8 mouse cellular contexts compared by ENCODE assay signal in the genomic region with DNA sequence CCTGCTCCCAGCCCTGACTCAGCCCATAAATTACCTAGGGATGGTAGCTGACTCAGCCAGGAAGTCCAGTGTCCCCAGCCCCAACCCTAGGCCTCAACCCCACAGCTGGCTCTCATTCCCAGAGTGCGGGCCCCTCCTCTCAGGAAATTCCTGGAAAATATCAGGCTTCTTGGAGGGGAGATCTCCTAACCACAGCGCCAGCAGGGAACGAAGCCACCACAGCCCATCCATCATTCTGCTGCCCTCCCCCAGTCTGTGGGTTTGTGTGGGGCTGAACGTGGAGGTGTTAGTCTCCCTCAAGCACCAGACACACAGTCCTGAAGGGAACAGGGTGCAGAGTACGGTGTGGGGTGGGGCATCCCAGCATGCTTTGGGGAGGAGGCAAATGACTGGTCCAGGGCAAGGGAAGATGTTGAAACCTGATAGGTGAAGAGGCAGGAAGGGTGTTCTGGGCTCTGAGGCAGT.
DNase-seq lines count a peak whose midpoint lies in the region; ATAC-seq and TF ChIP-seq lines count a peak whose summit lies in the region.

No protein-coding gene starts in this region.

- ATAC-seq in hindbrain, embryonic 15.5 days (ENCODE audit: low FRiP score, low read depth), result peak; percentile 30; the same call in 1 of the 2 replicates
- peak; percentile 43 for ATAC-seq in liver, embryonic 12.5 days
- no peak for ATAC-seq in midbrain, postnatal 0 days (ENCODE audit: low FRiP score)

- H3K36me3 ChIP-seq in hindbrain, embryonic 15.5 days, result no peaks in the 10 kb centered on the region
- H3K36me3 ChIP-seq in liver, embryonic 12.5 days, result no peaks in the 10 kb centered on the region
- no peaks in the 10 kb centered on the region for H3K36me3 ChIP-seq in midbrain, postnatal 0 days (ENCODE audit: insufficient read depth, low read length)

- no peak overlapping the region for H3K4me2 ChIP-seq in hindbrain, embryonic 15.5 days
- no peak overlapping the region for H3K4me2 ChIP-seq in liver, embryonic 12.5 days
- H3K4me2 ChIP-seq in midbrain, postnatal 0 days (ENCODE audit: low read depth, low read length, poor library complexity, severe bottlenecking), result no peak overlapping the region

- H3K9me3 ChIP-seq in hindbrain, embryonic 15.5 days, result peaks cover 4% of the 10 kb centered on the region; the same call in 1 of the 2 replicates
- peaks cover 8% of the 10 kb centered on the region for H3K9me3 ChIP-seq in liver, embryonic 12.5 days (replicated peaks)
- H3K9me3 ChIP-seq in midbrain, postnatal 0 days (ENCODE audit: low read length), result no peaks in the 10 kb centered on the region

- 0 out of 2 replicates have a peak, but pooled peaks cover 5% of the 10 kb centered on the region for H3K4me1 ChIP-seq in hindbrain, embryonic 15.5 days (replicated peaks)
- peaks cover 6% of the 10 kb centered on the region; the same call in 1 of the 2 replicates for H3K4me1 ChIP-seq in liver, embryonic 12.5 days
- no peaks in the 10 kb centered on the region for H3K4me1 ChIP-seq in midbrain, postnatal 0 days (ENCODE audit: insufficient read depth, low read length)

- no peak for TF ChIP-seq CTCF in midbrain, postnatal 0 days (IDR thresholded peaks at IDR 0.05)

- no peak overlapping the region for H3K4me3 ChIP-seq in hindbrain, embryonic 15.5 days
- H3K4me3 ChIP-seq in liver, embryonic 12.5 days, result no peak overlapping the region
- no peak overlapping the region for H3K4me3 ChIP-seq in midbrain, postnatal 0 days (ENCODE audit: low read depth, low read length)

- no peaks in the 10 kb centered on the region for H3K27me3 ChIP-seq in hindbrain, embryonic 15.5 days
- H3K27me3 ChIP-seq in liver, embryonic 12.5 days (replicated peaks), result peaks cover 3% of the 10 kb centered on the region; the same call in 1 of the 2 replicates
- no peaks in the 10 kb centered on the region for H3K27me3 ChIP-seq in midbrain, postnatal 0 days (ENCODE audit: insufficient read depth, low read length)

- WGBS in hindbrain, embryonic 15.5 days, result 64% methylated on average over 5 of the region's 5 CpGs
- WGBS in liver, embryonic 12.5 days (ENCODE audit: insufficient replicate concordance), result 10% methylated on average over 5 of the region's 5 CpGs
- 84% methylated on average over 5 of the region's 5 CpGs for WGBS in midbrain, postnatal 0 days

- H3K27ac ChIP-seq in hindbrain, embryonic 15.5 days (replicated peaks), result no peak overlapping the region
- H3K27ac ChIP-seq in liver, embryonic 12.5 days, result no peak overlapping the region
- H3K27ac ChIP-seq in midbrain, postnatal 0 days (ENCODE audit: low read depth, low read length), result no peak overlapping the region

- DNase-seq in 3T3-L1 (ENCODE audit: low read depth, low spot score), result peak; percentile 99
- peak; percentile 48 for DNase-seq in adipocyte (ENCODE audit: low spot score)
- peak; percentile 68 for DNase-seq in yolk sac, embryonic 10.5 days (ENCODE audit: low spot score)
- no peak for DNase-seq in midbrain, postnatal 0 days (ENCODE audit: low spot score)
- no peak for DNase-seq in left cerebral cortex, postnatal 14 days (ENCODE audit: low spot score in 2 of 2)
- no peak for DNase-seq in spleen, postnatal 10 days (ENCODE audit: low spot score in 2 of 2)

- no peak overlapping the region for H3K9ac ChIP-seq in hindbrain, embryonic 15.5 days
- no peak overlapping the region for H3K9ac ChIP-seq in liver, embryonic 12.5 days
- H3K9ac ChIP-seq in midbrain, postnatal 0 days (replicated peaks; ENCODE audit: low read length, poor library complexity, severe bottlenecking), result no peak overlapping the region

- intact Hi-C loops in left cerebral cortex, postnatal 14 days (cut with DNase I), result no loop called here

Comparison
In these comparisons a context has a peak if more than half of its experiments do, and no peak if none do; other contexts are left out.
1. DNase-seq: peak in 3T3-L1 (single experiment), adipocyte (single experiment) and yolk sac, embryonic 10.5 days (single experiment); none in midbrain, postnatal 0 days (single experiment), left cerebral cortex, postnatal 14 days (0 of 2) and spleen, postnatal 10 days (0 of 2).